Comparison of ENCODE assay signal across 17 mouse cellular contexts in genomic region chr3:146007872-146008271, GRCm38 (mm10).
"Had no signal": no experiment of that assay in that cellular context is flagged by ENCODE, and none has a peak within 500 bp of the region (broad histone marks: within the 10 kb centered on the region; RNA-seq: fewer than 3 reads in every experiment).

No protein-coding gene starts in this region.

- ATAC-seq: liver, embryonic 12.5 days had no signal

- DNase-seq: kidney, adult 8-10 months; kidney, postnatal 10 days; kidney, postnatal 4 days; layer of hippocampus, adult 9-11 months; liver; lung, adult 18-20 months; lung, postnatal 10 days; lung, postnatal 36 days; midbrain, embryonic 14.5 days; thymus, postnatal 25 days had no signal

- H3K27me3 ChIP-seq: kidney, embryonic 15.5 days; limb, embryonic 13.5 days; liver, embryonic 12.5 days; liver, embryonic 15.5 days; lung, embryonic 15.5 days had no signal

- H3K4me3 ChIP-seq: kidney, embryonic 15.5 days; limb, embryonic 10.5 days; limb, embryonic 13.5 days; liver, embryonic 12.5 days; liver, embryonic 15.5 days; lung, embryonic 15.5 days had no signal

- H3K4me2 ChIP-seq: kidney, embryonic 15.5 days; limb, embryonic 13.5 days; liver, embryonic 12.5 days; liver, embryonic 15.5 days; lung, embryonic 15.5 days; midbrain, embryonic 11.5 days had no signal

- H3K9ac ChIP-seq: kidney, embryonic 15.5 days; limb, embryonic 13.5 days; liver, embryonic 12.5 days; liver, embryonic 15.5 days; lung, embryonic 15.5 days had no signal

- H3K27ac ChIP-seq: kidney, embryonic 15.5 days; limb, embryonic 10.5 days; limb, embryonic 13.5 days; liver, embryonic 12.5 days; liver, embryonic 15.5 days; lung, embryonic 15.5 days had no signal

- H3K9me3 ChIP-seq: kidney, embryonic 15.5 days; limb, embryonic 10.5 days; limb, embryonic 13.5 days; liver, embryonic 12.5 days; liver, embryonic 15.5 days; lung, embryonic 15.5 days had no signal

- H3K4me1 ChIP-seq: liver, embryonic 12.5 days; liver, embryonic 15.5 days had no signal
